Mouse (Mus musculus) macrophage (primary cell): ENCODE measurements around the gene Asb6. TPM values are rescaled to one million over a fixed set of nuclear protein-coding genes. Genes with fewer than 3 reads are reported as not detected.

ENCODE experiments used
- polyA plus RNA-seq: library from polyadenylated mRNA; stranded (reverse); fragments of 250-400 nt; gene quantifications from 3 replicates; pipeline ENCODE4 v1.2.4, GENCODE M21; 2018; ENCODE audit warnings: inconsistent platforms

The Asb6 gene
- polyA plus RNA-seq, 1 experiment from 2014 or later, result 20.4 TPM

Other genes starting within 250 kb of the Asb6 start
- 0.49 to 1.3 TPM (median 0.54 TPM) in 3 replicates for gene Cstad, start 235.3 kb downstream of the Asb6 start, polyA plus RNA-seq
- not detected in 3 replicates for gene 1700001O22Rik, start 26.7 kb downstream of the Asb6 start, polyA plus RNA-seq
- 3.4 to 13.7 TPM (median 9.8 TPM) in 3 replicates for gene Ntmt1, start 22.5 kb downstream of the Asb6 start, polyA plus RNA-seq
- gene Prrx2, start 4.6 kb upstream of the Asb6 start, polyA plus RNA-seq, result not detected in 3 replicates
- gene Ptges, start 99.5 kb upstream of the Asb6 start, polyA plus RNA-seq, result 0.59 to 0.80 TPM (median 0.68 TPM) in 3 replicates
- gene Tor1b, start 122.6 kb upstream of the Asb6 start, polyA plus RNA-seq, result 10.8 to 29.9 TPM (median 25.4 TPM) in 3 replicates
- gene Tor1a, start 137.6 kb upstream of the Asb6 start, polyA plus RNA-seq, result 34.9 to 50.0 TPM (median 42.9 TPM) in 3 replicates
- 50.3 to 111 TPM (median 71.9 TPM) in 3 replicates for gene BC005624, start 151.9 kb upstream of the Asb6 start, polyA plus RNA-seq
- gene Usp20, start 151.9 kb upstream of the Asb6 start, polyA plus RNA-seq, result 2.9 to 4.6 TPM (median 3.1 TPM) in 3 replicates